Mouse (Mus musculus) cortical plate, adult 2 months (tissue): ENCODE data around the gene Rnf208.

Source experiments
- CTCF ChIP-seq: fragments of 200-500 bp; IDR thresholded peaks from 2 replicates; pipeline ENCODE4 v1.5.1; 2011; ENCODE audit warnings: mild to moderate bottlenecking, control low read depth, low read length; ENCODE audit not compliant: insufficient read depth; ENCODE audit errors: extremely low read depth
- POLR2A ChIP-seq: fragments of 200-500 bp; IDR thresholded peaks from 2 replicates; pipeline ENCODE4 v1.6.1; 2011; ENCODE audit warnings: mild to moderate bottlenecking, low read length, control low read depth; ENCODE audit not compliant: insufficient read depth; ENCODE audit errors: extremely low read depth

DNA sequence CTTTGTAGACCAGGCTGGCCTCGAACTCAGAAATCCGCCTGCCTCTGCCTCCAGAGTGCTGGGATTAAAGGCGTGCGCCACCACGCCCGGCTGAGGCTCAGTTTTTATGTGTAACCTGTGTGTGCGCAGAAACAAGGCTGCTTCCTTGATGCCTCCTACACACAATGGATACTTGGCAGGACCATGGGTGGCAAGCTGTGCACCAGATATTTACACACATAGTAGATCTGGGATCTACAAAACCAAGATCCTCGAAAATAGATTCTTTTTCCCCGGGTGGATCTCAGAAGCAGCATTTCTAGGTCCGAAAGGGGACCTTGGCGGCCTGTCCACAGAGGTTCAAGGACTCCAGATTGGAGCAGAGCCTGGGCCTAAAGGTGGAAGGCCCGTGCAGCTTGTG lies 19.8 kb downstream of the Rnf208 start:
- TF ChIP-seq CTCF (no peak), POLR2A (no peak)
